ENCODE assay signal across 8 mouse cellular contexts in genomic region chrX:98150393-98151119, GRCm38 (mm10). TPM values are rescaled to one million over a fixed set of nuclear protein-coding genes. Genes with fewer than 3 reads are reported as not detected.
DNase-seq lines count a peak whose midpoint lies in the region; ATAC-seq and TF ChIP-seq lines count a peak whose summit lies in the region.

No protein-coding gene starts in this region.

- intact Hi-C loops in left cerebral cortex, postnatal 14 days (cut with DNase I): no loop called here

- no peak; the same call in 1 of the 2 replicates for ATAC-seq in embryonic facial prominence, embryonic 13.5 days (ENCODE audit: insufficient number of reproducible peaks, insufficient read depth, low FRiP score, low TSS enrichment, low read depth)
- ATAC-seq in hindbrain, embryonic 12.5 days (ENCODE audit: low FRiP score): peak; percentile 70
- no peak for ATAC-seq in limb, embryonic 14.5 days (ENCODE audit: low FRiP score, low read depth)
- ATAC-seq in stomach, postnatal 0 days (ENCODE audit: low FRiP score, low TSS enrichment): no peak

- TF ChIP-seq CTCF in E14TG2a.4 (conservative IDR thresholded peaks at IDR 0.05; ENCODE audit: low read length): no peak
- TF ChIP-seq CTCF in stomach, postnatal 0 days (IDR thresholded peaks at IDR 0.05; ENCODE audit: low read depth): no peak

- DNase-seq in heart, embryonic 10.5 days (ENCODE audit: low spot score): peak; percentile 61
- no peak for DNase-seq in heart, adult 8-10 months (ENCODE audit: low spot score)
- DNase-seq in limb, embryonic 14.5 days (ENCODE audit: low spot score): no peak
- no peak for DNase-seq in stomach, postnatal 0 days (ENCODE audit: low spot score)
- DNase-seq in left cerebral cortex, postnatal 14 days (ENCODE audit: low spot score in 2 of 2): no peak

- TF ChIP-seq EP300 in stomach, postnatal 0 days (optimal IDR thresholded peaks at IDR 0.05): no peak

- WGBS in heart, embryonic 10.5 days: 19% methylated on average over 33 of the region's 33 CpGs
- WGBS in embryonic facial prominence, embryonic 13.5 days: 25% methylated on average over 33 of the region's 33 CpGs
- 18% methylated on average over 33 of the region's 33 CpGs for WGBS in hindbrain, embryonic 12.5 days
- WGBS in limb, embryonic 14.5 days: 17% methylated on average over 30 of the region's 33 CpGs
- WGBS in stomach, postnatal 0 days: 21% methylated on average over 32 of the region's 33 CpGs

- H3K36me3 ChIP-seq in heart, embryonic 10.5 days: no peaks in the 10 kb centered on the region
- no peaks in the 10 kb centered on the region for H3K36me3 ChIP-seq in E14TG2a.4 (ENCODE audit: insufficient read depth, low read length)
- no peaks in the 10 kb centered on the region for H3K36me3 ChIP-seq in embryonic facial prominence, embryonic 13.5 days
- no peaks in the 10 kb centered on the region for H3K36me3 ChIP-seq in hindbrain, embryonic 12.5 days
- no peaks in the 10 kb centered on the region for H3K36me3 ChIP-seq in limb, embryonic 14.5 days (ENCODE audit: control insufficient read depth, insufficient read depth, low read length)
- H3K36me3 ChIP-seq in stomach, postnatal 0 days (ENCODE audit: control insufficient read depth, insufficient read depth, low read length): no peaks in the 10 kb centered on the region

- TF ChIP-seq POLR2A in limb, embryonic 14.5 days (IDR thresholded peaks at IDR 0.05; ENCODE audit: borderline replicate concordance, extremely low read depth, insufficient read depth, insufficient read length): no peak

- peaks cover 50% of the 10 kb centered on the region for H3K27me3 ChIP-seq in heart, embryonic 10.5 days (ENCODE audit: insufficient read depth, poor library complexity, severe bottlenecking)
- H3K27me3 ChIP-seq in E14TG2a.4 (ENCODE audit: insufficient read depth, low read length): peaks cover 41% of the 10 kb centered on the region
- H3K27me3 ChIP-seq in embryonic facial prominence, embryonic 13.5 days: peaks cover 62% of the 10 kb centered on the region
- peaks cover 44% of the 10 kb centered on the region for H3K27me3 ChIP-seq in hindbrain, embryonic 12.5 days
- peaks cover 31% of the 10 kb centered on the region for H3K27me3 ChIP-seq in limb, embryonic 14.5 days (ENCODE audit: control insufficient read depth, insufficient read depth, low read length)
- H3K27me3 ChIP-seq in stomach, postnatal 0 days (ENCODE audit: control insufficient read depth, insufficient read depth, low read length): no peaks in the 10 kb centered on the region

- H3K4me1 ChIP-seq in heart, embryonic 10.5 days: no peaks in the 10 kb centered on the region
- H3K4me1 ChIP-seq in E14TG2a.4 (replicated peaks; ENCODE audit: low read depth, low read length): 0 out of 2 replicates have a peak, but pooled peaks cover 10% of the 10 kb centered on the region
- no peaks in the 10 kb centered on the region for H3K4me1 ChIP-seq in embryonic facial prominence, embryonic 13.5 days
- 0 out of 2 replicates have a peak, but pooled peaks cover 8% of the 10 kb centered on the region for H3K4me1 ChIP-seq in hindbrain, embryonic 12.5 days
- no peaks in the 10 kb centered on the region for H3K4me1 ChIP-seq in limb, embryonic 14.5 days (ENCODE audit: control insufficient read depth, insufficient read depth, low read length)
- H3K4me1 ChIP-seq in stomach, postnatal 0 days (replicated peaks; ENCODE audit: control insufficient read depth, insufficient read depth): no peaks in the 10 kb centered on the region

- no peaks in the 10 kb centered on the region for H3K9me3 ChIP-seq in heart, embryonic 10.5 days
- H3K9me3 ChIP-seq in E14TG2a.4 (ENCODE audit: low read length): no peaks in the 10 kb centered on the region
- H3K9me3 ChIP-seq in embryonic facial prominence, embryonic 13.5 days: no peaks in the 10 kb centered on the region
- no peaks in the 10 kb centered on the region for H3K9me3 ChIP-seq in hindbrain, embryonic 12.5 days (replicated peaks)
- no peaks in the 10 kb centered on the region for H3K9me3 ChIP-seq in limb, embryonic 14.5 days (ENCODE audit: control insufficient read depth, low read length)
- H3K9me3 ChIP-seq in stomach, postnatal 0 days (ENCODE audit: control insufficient read depth, low read length): no peaks in the 10 kb centered on the region

- H3K9ac ChIP-seq in embryonic facial prominence, embryonic 13.5 days: 0 out of 2 replicates have a peak overlapping the region, but pooled peaks have one; percentile 36
- H3K9ac ChIP-seq in hindbrain, embryonic 12.5 days: no peak overlapping the region
- no peak overlapping the region for H3K9ac ChIP-seq in limb, embryonic 14.5 days (ENCODE audit: low read depth, low read length, severe bottlenecking)
- no peak overlapping the region for H3K9ac ChIP-seq in stomach, postnatal 0 days (ENCODE audit: low read length)

- H3K27ac ChIP-seq in heart, embryonic 10.5 days: no peak overlapping the region
- H3K27ac ChIP-seq in embryonic facial prominence, embryonic 13.5 days: no peak overlapping the region
- no peak overlapping the region for H3K27ac ChIP-seq in hindbrain, embryonic 12.5 days
- no peak overlapping the region for H3K27ac ChIP-seq in limb, embryonic 14.5 days (replicated peaks; ENCODE audit: low read depth, low read length)
- H3K27ac ChIP-seq in stomach, postnatal 0 days (replicated peaks): no peak overlapping the region

- peak overlapping the region; percentile 66 for H3K4me2 ChIP-seq in embryonic facial prominence, embryonic 13.5 days
- peak overlapping the region; percentile 63 for H3K4me2 ChIP-seq in hindbrain, embryonic 12.5 days (replicated peaks)
- peak overlapping the region; percentile 53 for H3K4me2 ChIP-seq in limb, embryonic 14.5 days (replicated peaks; ENCODE audit: low read depth, low read length, severe bottlenecking)
- H3K4me2 ChIP-seq in stomach, postnatal 0 days (replicated peaks; ENCODE audit: low read depth): peak overlapping the region; percentile 51

- H3K4me3 ChIP-seq in heart, embryonic 10.5 days: peak overlapping the region; percentile 54
- H3K4me3 ChIP-seq in E14TG2a.4 (replicated peaks; ENCODE audit: low read length): peak overlapping the region; percentile 46
- peak overlapping the region; percentile 43 for H3K4me3 ChIP-seq in embryonic facial prominence, embryonic 13.5 days
- H3K4me3 ChIP-seq in hindbrain, embryonic 12.5 days: peak overlapping the region; percentile 37
- H3K4me3 ChIP-seq in limb, embryonic 14.5 days (replicated peaks; ENCODE audit: low read length): peak overlapping the region; percentile 32
- peak overlapping the region; percentile 29 for H3K4me3 ChIP-seq in stomach, postnatal 0 days (ENCODE audit: low read depth, low read length)

RNA-seq across cellular contexts. Expression of gene Ar, which starts 2.0 kb away (rescaled TPM):
- 0.02 and 0.03 TPM in 2 replicates for polyA plus RNA-seq in heart, embryonic 10.5 days (2016; fragmentation: Nextera tagmentation; extraction: Ambion mirVana)
- 1 to 10 TPM; 2.6 to 3.8 (median 3.0) TPM for total RNA-seq in heart, adult 8-10 months (2022)
- 0.45 and 0.47 TPM in 2 replicates for polyA plus RNA-seq in embryonic facial prominence, embryonic 13.5 days (2015; fragmentation: Nextera tagmentation; extraction: Ambion mirVana)
- polyA plus RNA-seq in hindbrain, embryonic 12.5 days (2016; fragmentation: Nextera tagmentation; extraction: Ambion mirVana): 0.07 and 0.08 TPM in 2 replicates
- polyA plus RNA-seq in limb, embryonic 14.5 days (2012; rRNA removed): 0.28 and 0.34 TPM in 2 replicates
- 1.1 TPM in 2 replicates for polyA plus RNA-seq in limb, embryonic 14.5 days (2014; fragmentation: Nextera tagmentation; extraction: Ambion mirVana)
- polyA plus RNA-seq in stomach, postnatal 0 days (2015; fragmentation: Nextera tagmentation; extraction: Ambion mirVana): 0.29 and 0.33 TPM in 2 replicates
- 1 to 10 TPM; 5.9 to 6.2 TPM for total RNA-seq in left cerebral cortex, postnatal 14 days (2021)
